Mouse (Mus musculus) kidney, adult 18-20 months (tissue): ENCODE data around the gene Acot5.
"Not testable (repeated sequence)": the region's sequence is repeated elsewhere in the genome, so short reads cannot be mapped to it uniquely, and the experiment has no call there.

Experiments used
- DNase-seq: peaks from one replicate; pipeline ENCODE4 v3.0.0; 2021

The Acot5 gene

GRCm38 (mm10) chr12:84063833-84064232 lies 5.3 kb upstream of the Acot5 start:
- no peak for DNase-seq

DNA sequence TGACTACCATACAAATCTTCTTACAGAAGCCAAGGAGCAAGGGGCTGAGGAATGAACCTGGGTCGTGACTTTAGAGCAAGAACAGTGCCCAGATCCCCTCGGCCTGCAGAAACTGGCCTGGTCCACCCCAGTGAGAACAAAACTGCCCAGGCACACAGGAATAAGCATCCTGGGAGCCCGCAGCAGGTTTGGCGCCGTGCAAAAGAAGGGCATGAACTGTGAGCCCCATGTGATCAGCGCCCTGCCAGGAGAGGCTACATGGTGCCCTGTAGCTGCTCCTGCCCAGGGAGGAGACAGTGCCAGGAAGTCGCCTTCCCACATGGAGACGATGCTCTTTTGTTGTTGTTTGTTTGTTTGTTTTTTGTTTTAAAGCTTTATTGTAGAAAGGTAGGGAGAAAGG lies 4.5 kb upstream of the Acot5 start:
- DNase-seq, result no peak

- no peak for DNase-seq
Observed at GRCm38 (mm10) chr12:84067752-84068151, 1.4 kb upstream of the Acot5 start.

- no peak for DNase-seq
Observed at GRCm38 (mm10) chr12:84068296-84068695, 829 bp upstream of the Acot5 start.

DNA sequence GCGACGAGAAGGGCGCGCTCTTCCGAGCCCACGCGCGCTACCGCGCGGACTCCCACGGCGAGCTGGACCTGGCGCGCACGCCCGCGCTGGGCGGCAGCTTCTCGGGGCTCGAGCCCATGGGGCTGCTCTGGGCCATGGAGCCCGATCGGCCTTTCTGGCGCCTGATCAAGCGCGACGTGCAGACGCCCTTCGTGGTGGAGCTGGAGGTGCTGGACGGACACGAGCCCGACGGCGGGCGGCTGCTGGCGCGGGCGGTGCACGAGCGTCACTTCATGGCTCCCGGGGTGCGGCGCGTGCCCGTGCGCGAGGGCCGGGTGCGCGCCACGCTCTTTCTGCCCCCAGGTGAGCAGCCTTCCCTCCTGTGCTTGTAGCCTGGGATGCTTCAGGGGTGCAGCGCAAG lies 457 bp downstream of the Acot5 start:
- DNase-seq, result peak; percentile 55

DNA sequence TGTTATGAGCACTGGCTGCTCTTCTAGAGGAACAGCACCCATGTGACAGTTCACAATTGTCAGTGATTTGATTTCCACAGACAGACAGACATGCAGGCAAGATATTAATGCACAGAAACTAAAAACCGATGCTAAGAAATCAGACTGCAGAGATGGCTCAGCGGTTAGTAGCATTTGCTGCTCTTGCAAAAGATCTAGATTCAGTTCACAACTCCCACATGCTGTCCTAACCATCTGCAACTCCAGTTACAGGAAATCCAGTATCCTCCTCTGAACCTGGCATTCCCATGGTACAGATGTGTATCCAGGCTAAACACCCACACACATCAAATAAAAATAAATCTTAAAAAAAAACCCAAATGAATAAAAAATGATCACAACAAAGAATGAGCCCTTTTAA lies 2.6 kb downstream of the Acot5 start:
- DNase-seq, result no peak

- no peak for DNase-seq
Observed at GRCm38 (mm10) chr12:84077371-84077990, 8.4 kb downstream of the Acot5 start.

GRCm38 (mm10) chr12:84083842-84084241 lies 14.7 kb downstream of the Acot5 start:
- no peak for DNase-seq

GRCm38 (mm10) chr12:84084581-84084980 lies 15.5 kb downstream of the Acot5 start:
- no peak for DNase-seq

DNA sequence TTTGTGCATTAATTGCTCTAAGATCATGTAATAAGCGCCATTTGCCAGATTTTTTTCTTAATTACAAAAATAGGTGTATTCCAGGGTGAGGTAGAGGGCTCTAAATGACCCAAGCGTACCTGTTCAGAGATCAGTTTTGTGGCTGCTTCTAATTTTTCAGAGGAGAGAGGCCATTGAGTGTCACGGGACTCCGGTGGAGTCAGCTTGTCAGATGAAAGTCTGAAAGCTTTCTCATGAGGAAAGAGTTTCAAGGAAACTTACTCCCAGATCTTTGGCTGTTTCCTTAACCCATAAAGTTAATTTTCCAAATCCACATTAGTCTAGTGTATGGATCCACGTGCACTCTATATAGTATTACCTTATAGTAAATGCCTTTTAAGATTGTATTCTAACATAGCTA lies 25.5 kb downstream of the Acot5 start:
- not testable (repeated sequence) for DNase-seq

- no peak for DNase-seq
Observed at GRCm38 (mm10) chr12:84099605-84100004, 30.5 kb downstream of the Acot5 start.

DNA sequence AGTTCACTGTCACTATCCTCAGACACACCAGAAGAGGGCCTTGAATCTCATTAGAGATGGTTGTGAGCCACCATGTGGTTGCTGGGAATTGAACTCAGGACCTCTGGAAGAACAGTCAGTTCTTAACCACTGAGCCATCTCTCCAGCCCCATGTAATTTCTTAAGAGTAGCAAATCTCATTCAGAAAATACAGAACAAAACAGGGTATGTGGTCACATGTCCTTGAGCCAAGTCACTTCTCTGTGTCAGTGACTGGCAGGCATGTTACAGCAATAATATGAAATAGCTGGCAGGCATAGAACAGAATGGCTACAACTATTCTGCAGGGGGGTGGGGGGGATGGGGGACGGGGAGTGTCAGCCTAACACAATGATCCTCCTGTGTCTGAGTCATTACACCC lies 30.9 kb downstream of the Acot5 start:
- DNase-seq, result no peak

GRCm38 (mm10) chr12:84100604-84101492 lies 31.7 kb downstream of the Acot5 start, which contains the start of gene Acot6:
Acot6 (plus strand) TSS chr12:84100654.
- DNase-seq, result peak; percentile 63

DNA sequence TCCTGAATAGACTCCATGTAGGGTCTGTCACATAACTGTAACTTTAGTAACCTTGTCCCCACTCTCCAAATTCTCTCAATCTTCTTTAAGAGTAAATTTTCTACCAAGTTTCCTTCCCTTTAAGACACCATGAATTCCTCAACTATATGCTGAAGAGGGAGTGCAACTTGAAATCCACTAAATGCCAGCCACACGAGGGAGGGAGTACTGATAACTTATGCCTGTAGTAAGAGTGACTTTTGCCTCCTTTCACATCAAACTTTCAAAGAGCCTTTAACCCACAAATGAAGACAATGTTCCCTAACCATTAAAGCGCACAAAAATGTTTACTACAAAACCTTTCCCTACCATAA lies 32.3 kb downstream of the Acot5 start:
- no peak for DNase-seq

DNA sequence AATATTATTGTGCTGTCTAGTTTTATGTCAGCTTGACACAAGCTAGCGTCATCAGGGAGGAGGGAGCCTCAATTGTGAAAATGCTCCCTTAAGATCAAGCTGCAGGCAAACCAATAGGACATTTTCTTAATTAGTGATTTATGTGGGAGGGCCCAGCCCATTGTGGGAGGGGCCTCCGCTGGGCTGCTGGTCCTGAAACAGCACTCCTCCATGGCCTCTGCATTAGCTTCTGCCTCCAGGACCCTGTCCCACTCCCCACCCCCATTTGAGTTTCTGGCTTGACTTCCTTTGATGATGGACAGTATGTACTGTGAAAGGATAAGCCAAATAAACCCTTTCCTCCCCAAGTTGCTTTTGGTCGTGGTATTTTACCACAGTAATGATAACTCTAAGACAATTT lies 37.9 kb downstream of the Acot5 start:
- DNase-seq, result no peak

- no peak for DNase-seq
Observed at GRCm38 (mm10) chr12:84107692-84108091, 38.6 kb downstream of the Acot5 start.

DNA sequence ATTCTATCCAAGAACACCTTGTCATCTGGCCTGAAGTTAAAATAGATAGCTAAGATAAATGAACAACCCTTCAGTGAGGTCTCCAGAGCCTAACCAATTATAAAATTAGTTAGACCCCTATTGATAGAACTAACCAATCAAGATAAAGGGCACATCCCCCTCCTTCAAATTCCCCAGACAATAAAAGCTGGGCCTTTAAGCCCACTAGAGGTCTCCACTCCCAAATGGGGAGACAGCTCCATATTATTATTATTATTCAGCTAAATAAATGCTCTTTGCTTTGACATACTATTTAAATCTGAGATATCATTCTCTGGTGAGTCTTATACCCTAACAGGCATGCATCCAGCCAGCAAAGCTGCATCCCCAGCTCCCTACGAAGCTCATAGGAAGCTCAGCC lies 40.8 kb downstream of the Acot5 start:
- DNase-seq, result no peak

DNA sequence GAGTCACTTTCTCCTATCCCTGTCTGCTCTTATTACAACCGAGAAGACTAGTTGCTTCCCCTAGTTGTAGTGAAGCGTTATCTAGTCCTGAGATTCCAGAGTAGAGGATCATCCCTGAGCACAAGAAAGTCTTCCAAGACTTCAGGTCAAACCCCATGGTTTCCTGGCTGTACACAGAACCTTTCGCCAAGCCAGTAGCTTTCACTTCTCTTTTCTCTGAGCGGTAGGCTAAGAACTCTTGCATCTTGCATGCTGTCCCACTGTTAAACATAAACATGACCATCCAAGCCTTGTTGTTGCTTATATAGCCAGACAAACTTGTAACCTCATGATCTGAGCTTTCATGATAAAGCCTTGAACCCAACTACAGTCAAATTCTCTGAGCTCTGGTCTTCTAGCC lies 41.7 kb downstream of the Acot5 start:
- no peak for DNase-seq

DNA sequence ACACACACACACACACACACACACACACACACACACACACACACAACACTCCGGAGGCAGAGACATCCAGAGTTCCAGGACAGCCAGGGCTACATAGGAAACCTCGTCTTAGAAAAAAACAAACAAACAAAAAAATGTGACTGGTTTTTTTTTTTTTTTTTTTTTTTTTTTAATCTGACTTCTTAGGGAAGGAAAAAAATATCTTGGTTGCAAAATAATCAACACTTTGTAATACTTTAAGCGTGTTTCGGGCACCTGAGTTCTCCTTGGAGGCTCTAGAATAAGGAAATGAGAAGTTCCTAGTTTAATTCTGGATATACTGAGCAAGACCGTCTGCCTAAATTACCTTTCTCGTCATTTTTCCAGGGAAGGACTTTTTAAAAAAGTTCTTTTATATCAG lies 44.6 kb downstream of the Acot5 start:
- DNase-seq, result no peak

DNA sequence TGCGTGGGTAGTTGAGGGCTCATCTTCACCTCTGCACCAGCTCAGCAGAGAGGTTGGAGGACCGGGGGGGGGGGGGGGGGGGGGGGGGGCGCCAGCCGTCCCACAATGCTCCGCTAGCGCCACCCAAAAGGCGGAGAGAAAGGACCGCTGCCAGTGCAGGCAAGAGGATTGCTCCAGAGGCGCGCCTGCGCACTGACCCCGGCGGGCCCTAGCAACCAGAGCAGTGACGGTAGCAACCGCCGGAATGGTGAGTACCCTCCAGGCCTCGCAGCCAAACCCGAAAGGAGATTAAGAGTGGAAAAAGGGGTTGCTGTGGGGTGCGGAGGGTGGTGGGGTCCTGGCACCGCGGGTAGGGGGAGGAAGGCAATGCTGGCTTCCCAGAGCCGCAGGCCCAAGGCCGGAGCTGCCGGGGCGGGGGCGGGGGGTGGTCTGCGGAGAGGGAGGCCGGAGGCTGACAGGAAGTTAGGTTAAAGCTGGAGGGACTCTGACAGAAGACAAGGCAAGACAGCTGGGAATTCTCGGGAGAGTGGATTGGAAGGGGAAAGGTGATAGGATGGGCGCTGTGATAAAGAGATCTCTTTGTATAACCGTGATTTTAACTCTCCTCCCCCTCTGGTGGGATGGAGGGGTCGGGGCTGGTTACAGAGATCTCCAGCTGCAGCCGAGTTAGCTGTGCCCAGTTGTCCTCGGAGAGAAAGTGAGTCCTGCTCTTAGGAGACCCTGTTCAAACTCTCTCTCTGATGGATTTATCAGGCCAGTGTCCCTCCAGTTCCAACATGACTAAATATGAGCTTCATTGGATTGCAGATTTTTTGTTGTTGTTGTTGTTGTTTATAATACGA lies 45.2 kb downstream of the Acot5 start, which contains the start of gene Dnal1:
Gene Dnal1, plus strand, starts transcription at position 214 of the 842 bp plus-strand sequence.
- DNase-seq, result peak; percentile 87

GRCm38 (mm10) chr12:84119584-84119983 lies 50.5 kb downstream of the Acot5 start:
- DNase-seq, result no peak
